ENCODE assay signal across 21 mouse cellular contexts in the genomic region with DNA sequence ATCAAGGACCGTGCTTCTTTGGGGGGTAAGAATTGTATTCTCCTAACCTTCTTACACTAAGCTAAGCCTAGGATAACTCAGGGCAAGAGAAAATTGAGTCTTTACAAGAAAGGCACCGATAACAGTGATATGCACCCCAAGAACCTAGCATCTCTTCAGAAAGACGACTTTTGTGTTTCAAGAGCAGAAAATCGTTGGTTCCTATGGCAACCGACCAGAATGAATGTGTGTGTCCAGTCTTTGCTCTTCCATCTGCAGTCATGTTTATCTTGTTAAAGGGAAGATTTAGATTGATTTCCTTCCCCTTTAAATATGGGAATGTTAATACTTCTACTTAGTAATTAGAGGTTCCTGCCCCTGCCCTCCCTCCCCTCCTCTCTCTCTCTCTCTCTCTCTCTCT. TPM values are rescaled to one million over a fixed set of nuclear protein-coding genes. Genes with fewer than 3 reads are reported as not detected.
DNase-seq lines count a peak whose midpoint lies in the region; ATAC-seq and TF ChIP-seq lines count a peak whose summit lies in the region.
"Had no signal": no experiment of that assay in that cellular context is flagged by ENCODE, and none has a peak within 500 bp of the region (broad histone marks: within the 10 kb centered on the region; RNA-seq: fewer than 3 reads in every experiment).

No protein-coding gene starts in this region.

- 61% methylated on average over 5 of the region's 5 CpGs for WGBS in forebrain, embryonic 14.5 days
- 68% methylated on average over 5 of the region's 5 CpGs for WGBS in forebrain, embryonic 11.5 days
- WGBS in neural tube, embryonic 13.5 days, result 38% methylated on average over 5 of the region's 5 CpGs
- 41% methylated on average over 5 of the region's 5 CpGs for WGBS in hindbrain, postnatal 0 days

- TF ChIP-seq CTCF in hindbrain, postnatal 0 days (IDR thresholded peaks at IDR 0.05; ENCODE audit: low read depth), result no peak

- no peak overlapping the region; the same call in 1 of the 2 replicates for H3K27ac ChIP-seq in forebrain, embryonic 14.5 days (ENCODE audit: low read depth, low read length)
- no peak overlapping the region for H3K27ac ChIP-seq in forebrain, embryonic 11.5 days (ENCODE audit: low read depth, low read length)
- H3K27ac ChIP-seq in neural tube, embryonic 13.5 days (replicated peaks), result peak overlapping the region; percentile 46
- peak overlapping the region; percentile 23; the same call in 1 of the 2 replicates for H3K27ac ChIP-seq in hindbrain, postnatal 0 days
- H3K27ac ChIP-seq: embryonic facial prominence, embryonic 15.5 days; kidney, embryonic 15.5 days; limb, embryonic 15.5 days had no signal

- H3K9me3 ChIP-seq in forebrain, embryonic 14.5 days (replicated peaks; ENCODE audit: control insufficient read depth, low read length), result peaks cover 4% of the 10 kb centered on the region; the same call in 1 of the 2 replicates
- no peaks in the 10 kb centered on the region for H3K9me3 ChIP-seq in forebrain, embryonic 11.5 days (ENCODE audit: control insufficient read depth, low read length)
- H3K9me3 ChIP-seq in neural tube, embryonic 13.5 days, result no peaks in the 10 kb centered on the region; the same call in 1 of the 2 replicates
- no peaks in the 10 kb centered on the region for H3K9me3 ChIP-seq in hindbrain, postnatal 0 days (ENCODE audit: low read length)
- H3K9me3 ChIP-seq: embryonic facial prominence, embryonic 15.5 days; limb, embryonic 15.5 days had no signal

- no peaks in the 10 kb centered on the region; the same call in 1 of the 2 replicates for H3K36me3 ChIP-seq in forebrain, embryonic 14.5 days (ENCODE audit: control insufficient read depth, insufficient read depth, low read length)
- no peaks in the 10 kb centered on the region for H3K36me3 ChIP-seq in forebrain, embryonic 11.5 days (ENCODE audit: control insufficient read depth, insufficient read depth, low read length)
- H3K36me3 ChIP-seq in neural tube, embryonic 13.5 days, result 0 out of 2 replicates have a peak, but pooled peaks cover 5% of the 10 kb centered on the region
- H3K36me3 ChIP-seq in hindbrain, postnatal 0 days (ENCODE audit: insufficient read depth, low read length), result no peaks in the 10 kb centered on the region
- H3K36me3 ChIP-seq: embryonic facial prominence, embryonic 15.5 days; kidney, embryonic 15.5 days; limb, embryonic 15.5 days had no signal

- H3K4me3 ChIP-seq in forebrain, embryonic 14.5 days (ENCODE audit: low read depth, low read length), result no peak overlapping the region
- no peak overlapping the region for H3K4me3 ChIP-seq in forebrain, embryonic 11.5 days (ENCODE audit: low read depth, low read length)
- no peak overlapping the region for H3K4me3 ChIP-seq in neural tube, embryonic 13.5 days
- no peak overlapping the region for H3K4me3 ChIP-seq in hindbrain, postnatal 0 days (ENCODE audit: low read length)
- H3K4me3 ChIP-seq: embryonic facial prominence, embryonic 15.5 days; kidney, embryonic 15.5 days; limb, embryonic 15.5 days; megakaryocyte, embryonic 14.5 days had no signal

- H3K27me3 ChIP-seq in forebrain, embryonic 14.5 days (replicated peaks; ENCODE audit: control insufficient read depth, insufficient read depth, low read length), result no peaks in the 10 kb centered on the region
- no peaks in the 10 kb centered on the region for H3K27me3 ChIP-seq in forebrain, embryonic 11.5 days (ENCODE audit: control insufficient read depth, insufficient read depth, low read length)
- H3K27me3 ChIP-seq in neural tube, embryonic 13.5 days, result no peaks in the 10 kb centered on the region
- H3K27me3 ChIP-seq in hindbrain, postnatal 0 days (ENCODE audit: insufficient read depth, low read length), result no peaks in the 10 kb centered on the region
- H3K27me3 ChIP-seq: CH12.LX; embryonic facial prominence, embryonic 15.5 days; kidney, embryonic 15.5 days; limb, embryonic 15.5 days; megakaryocyte, embryonic 14.5 days had no signal

- H3K9ac ChIP-seq in forebrain, embryonic 14.5 days (ENCODE audit: low read length), result no peak overlapping the region
- H3K9ac ChIP-seq in forebrain, embryonic 11.5 days (ENCODE audit: low read length), result no peak overlapping the region
- H3K9ac ChIP-seq in neural tube, embryonic 13.5 days, result no peak overlapping the region
- H3K9ac ChIP-seq in hindbrain, postnatal 0 days (replicated peaks; ENCODE audit: low read length), result no peak overlapping the region
- H3K9ac ChIP-seq: embryonic facial prominence, embryonic 15.5 days; kidney, embryonic 15.5 days; limb, embryonic 15.5 days had no signal

- H3K4me1 ChIP-seq in forebrain, embryonic 14.5 days (ENCODE audit: control insufficient read depth, insufficient read depth, low read length), result peaks cover 10% of the 10 kb centered on the region
- peaks cover 3% of the 10 kb centered on the region; the same call in 1 of the 2 replicates for H3K4me1 ChIP-seq in forebrain, embryonic 11.5 days (replicated peaks; ENCODE audit: control insufficient read depth, insufficient read depth, low read length)
- peaks cover 25% of the 10 kb centered on the region for H3K4me1 ChIP-seq in neural tube, embryonic 13.5 days (replicated peaks)
- peaks cover 11% of the 10 kb centered on the region; the same call in 1 of the 2 replicates for H3K4me1 ChIP-seq in hindbrain, postnatal 0 days (ENCODE audit: insufficient read depth, low read length)
- H3K4me1 ChIP-seq: embryonic facial prominence, embryonic 15.5 days had no signal

- peak; percentile 56 for DNase-seq in forebrain, embryonic 14.5 days (ENCODE audit: low spot score)
- DNase-seq in forebrain, embryonic 11.5 days (ENCODE audit: low spot score), result no peak
- DNase-seq in neural tube, embryonic 10.5 days (ENCODE audit: extremely low spot score, low spot score), result no peak
- DNase-seq in hindbrain, postnatal 0 days (ENCODE audit: low spot score), result peak; percentile 54
- peak; percentile 49 for DNase-seq in telencephalon, adult 2 months (ENCODE audit: low read depth, low spot score)
- no peak for DNase-seq in lung, adult 18-20 months
- DNase-seq in ovary, adult 18-20 months (ENCODE audit: low spot score), result no peak
- DNase-seq: adrenal gland, adult 8-10 months; cerebellum, adult 9-11 months; gastrocnemius, postnatal 25 days; layer of hippocampus, postnatal 36 days; lung, postnatal 14 days; right cerebral cortex, postnatal 14 days; thymus, postnatal 14 days had no signal

- H3K4me2 ChIP-seq in forebrain, embryonic 14.5 days (ENCODE audit: low read length), result no peak overlapping the region
- no peak overlapping the region for H3K4me2 ChIP-seq in forebrain, embryonic 11.5 days (ENCODE audit: low read depth, low read length, severe bottlenecking)
- no peak overlapping the region for H3K4me2 ChIP-seq in neural tube, embryonic 13.5 days
- no peak overlapping the region for H3K4me2 ChIP-seq in hindbrain, postnatal 0 days (ENCODE audit: low read depth, low read length)
- H3K4me2 ChIP-seq: embryonic facial prominence, embryonic 15.5 days; kidney, embryonic 15.5 days; limb, embryonic 15.5 days had no signal

- ATAC-seq in forebrain, embryonic 14.5 days, result peak; percentile 18; the same call in 1 of the 2 replicates
- ATAC-seq in forebrain, embryonic 11.5 days (replicated peaks; ENCODE audit: low FRiP score), result no peak
- no peak for ATAC-seq in neural tube, embryonic 13.5 days (ENCODE audit: low read depth)
- no peak for ATAC-seq in hindbrain, postnatal 0 days
- ATAC-seq: inflammation-experienced regulatory T-cells, adult 6 months had no signal

RNA-seq across cellular contexts. Expression of gene C530008M17Rik, which starts 27.1 kb away (rescaled TPM):
- 44.6 and 57.5 TPM in 2 replicates for polyA plus RNA-seq in forebrain, embryonic 14.5 days (2014; fragmentation: Nextera tagmentation; extraction: Ambion mirVana)
- 39.8 and 40.6 TPM in 2 replicates for polyA plus RNA-seq in forebrain, embryonic 11.5 days (2014; fragmentation: Nextera tagmentation; extraction: Ambion mirVana)
- 58.5 and 62.3 TPM in 2 replicates for polyA plus RNA-seq in neural tube, embryonic 13.5 days (2015; fragmentation: Nextera tagmentation; extraction: Ambion mirVana)
- 55.3 and 66.4 TPM in 2 replicates for total RNA-seq in hindbrain, postnatal 0 days (2014; rRNA removed)
- 52.5 and 56.4 TPM in 2 replicates for polyA plus RNA-seq in hindbrain, postnatal 0 days (2015; fragmentation: Nextera tagmentation; extraction: Ambion mirVana)

Comparison
In these comparisons a context has a peak if more than half of its experiments do, and no peak if none do; other contexts are left out.
1. DNase-seq: peak in forebrain, embryonic 14.5 days (single experiment), hindbrain, postnatal 0 days (single experiment) and telencephalon, adult 2 months (single experiment); none in forebrain, embryonic 11.5 days (single experiment), neural tube, embryonic 10.5 days (single experiment), lung, adult 18-20 months (0 of 2) and ovary, adult 18-20 months (single experiment).
2. H3K27ac ChIP-seq: peak in neural tube, embryonic 13.5 days (single experiment) and hindbrain, postnatal 0 days (single experiment); none in forebrain, embryonic 14.5 days (single experiment) and forebrain, embryonic 11.5 days (single experiment).